Mouse (Mus musculus) kidney, adult 2 months (tissue): ENCODE measurements around the gene Zfp101.

ENCODE experiments used
- CTCF ChIP-seq: fragments of 200-500 bp; conservative IDR thresholded peaks from 2 replicates; pipeline ENCODE4 v1.5.1; 2011; ENCODE audit warnings: low read depth, mild to moderate bottlenecking, control low read depth, low read length, moderate library complexity, mixed read lengths; ENCODE audit not compliant: insufficient read depth, insufficient read length
- POLR2A ChIP-seq: fragments of 200-500 bp; IDR thresholded peaks from one replicate; pipeline ENCODE4 v1.6.1; 2011; ENCODE audit warnings: low read depth, low read length, control low read depth

GRCm38 (mm10) chr17:33358411-33359384 is 35.7 kb downstream of the Zfp101 start, which contains the start of gene Zfp81:
- 0 out of 2 replicates have a peak, but pooled peaks have one; percentile 6 for TF ChIP-seq CTCF
- TF ChIP-seq POLR2A, result peak; percentile 49
